Mouse (Mus musculus): ENCODE measurements around the gene Olfr1219. TPM values are rescaled to one million over a fixed set of nuclear protein-coding genes. Genes with fewer than 3 reads are reported as not detected.

The Olfr1219 gene
- total and polyA plus RNA-seq, 3 experiments, result not detected

- TF ChIP-seq NELFE (IDR thresholded peaks at IDR 0.05; ENCODE audit: low read depth, low read length) (no peak), CHD1 (IDR thresholded peaks at IDR 0.05; ENCODE audit: low read depth, low read length) (no peak), ZMIZ1 (IDR thresholded peaks at IDR 0.05; ENCODE audit: low read depth, low read length) (no peak), TCF12 (IDR thresholded peaks at IDR 0.05; ENCODE audit: low read depth, low read length) (no peak), POLR2A (IDR thresholded peaks at IDR 0.05; ENCODE audit: control insufficient read depth in 1 of 2, insufficient read depth in 1 of 2, low read depth in 1 of 2, low read length in 2 of 2, poor library complexity in 1 of 2) (no peak), RAD21 (IDR thresholded peaks at IDR 0.05; ENCODE audit: low read depth, low read length) (no peak), GABPA (IDR thresholded peaks at IDR 0.05; ENCODE audit: low read depth, low read length) (no peak), ETS1 (IDR thresholded peaks at IDR 0.05; ENCODE audit: low read depth, low read length) (no peak), USF2 (IDR thresholded peaks at IDR 0.05; ENCODE audit: borderline replicate concordance in 1 of 2, insufficient read depth in 1 of 2, low read depth in 1 of 2, low read length in 2 of 2) (no peak), BHLHE40 (IDR thresholded peaks at IDR 0.05; ENCODE audit: borderline replicate concordance, low read depth, low read length) (no peak), RCOR1 (IDR thresholded peaks at IDR 0.05; ENCODE audit: low read depth, low read length) (no peak), MYB (IDR thresholded peaks at IDR 0.05; ENCODE audit: low read depth, low read length) (no peak), HCFC1 (IDR thresholded peaks at IDR 0.05; ENCODE audit: low read depth, low read length) (no peak), ZKSCAN1 (IDR thresholded peaks at IDR 0.05; ENCODE audit: low read depth, low read length) (no peak), POLR2AphosphoS2 (IDR thresholded peaks at IDR 0.05; ENCODE audit: low read length) (no peak), POLR2AphosphoS5 (IDR thresholded peaks at IDR 0.05; ENCODE audit: borderline replicate concordance, low read depth, low read length) (no peak), CTCF (IDR thresholded peaks at IDR 0.05 in 2 of 3, conservative IDR thresholded peaks at IDR 0.05 in 1 of 3; ENCODE audit: control insufficient read depth in 1 of 3, insufficient read depth in 1 of 3, low read depth in 2 of 3, low read length in 3 of 3, poor library complexity in 1 of 3, severe bottlenecking in 1 of 3) (no peak), ZC3H11A (IDR thresholded peaks at IDR 0.05; ENCODE audit: low read depth, low read length) (no peak), ELF1 (IDR thresholded peaks at IDR 0.05; ENCODE audit: low read depth, low read length) (no peak)
- no peak for DNase-seq (ENCODE audit: low read depth, low spot score)
- Histone ChIP-seq H3K27ac (ENCODE audit: control insufficient read depth, low read depth, low read length) (no peak within 1 kb of the TSS), H3K27me3 (ENCODE audit: control insufficient read depth in 1 of 2, insufficient read depth in 2 of 2, low read length in 2 of 2) (no peaks in the 10 kb centered on the region), H3K4me1 (ENCODE audit: control insufficient read depth in 1 of 2, insufficient read depth in 2 of 2, low read length in 2 of 2) (no peaks in the 10 kb centered on the region), H3K9ac (ENCODE audit: control insufficient read depth, low read depth, low read length, poor library complexity, severe bottlenecking) (no peak within 1 kb of the TSS), H3K79me2 (ENCODE audit: control insufficient read depth, insufficient read depth, low read length, poor library complexity) (no peaks in the 10 kb centered on the region), H3K9me3 (replicated peaks; ENCODE audit: insufficient read depth, low read length) (no peaks in the 10 kb centered on the region), H3K4me3 (ENCODE audit: control insufficient read depth in 1 of 2, insufficient read depth in 1 of 2, low read depth in 2 of 2, low read length in 2 of 2) (no peak within 1 kb of the TSS), H3K36me3 (ENCODE audit: control insufficient read depth in 1 of 2, insufficient read depth in 2 of 2, low read length in 2 of 2) (no peaks in the 10 kb centered on the region)
These were observed 51.3 kb downstream of the Olfr1219 start, which contains the start of gene Olfr1217 for GRCm38 (mm10) chr2:89031965-89032364. Olfr1217 (minus strand) TSS chr2:89032065.

Other genes starting within 250 kb of the Olfr1219 start
- gene Olfr1204, start 234.2 kb downstream of the Olfr1219 start, total RNA-seq (2012; rRNA removed), result not detected in 2 replicates
- not detected for gene Olfr1204, start 234.2 kb downstream of the Olfr1219 start, polyA plus RNA-seq (2012; ENCODE audit: insufficient read depth in 1 of 2, insufficient read length in 2 of 2, low read depth in 1 of 2, low replicate concordance in 2 of 2, missing spikeins in 1 of 2)
- gene Olfr1206, start 220.3 kb downstream of the Olfr1219 start, total RNA-seq (2012; rRNA removed), result not detected in 2 replicates
- gene Olfr1206, start 220.3 kb downstream of the Olfr1219 start, polyA plus RNA-seq (2012; ENCODE audit: insufficient read depth in 1 of 2, insufficient read length in 2 of 2, low read depth in 1 of 2, low replicate concordance in 2 of 2, missing spikeins in 1 of 2), result not detected
- gene Olfr1208, start 181.2 kb downstream of the Olfr1219 start, total RNA-seq (2012; rRNA removed), result not detected in 2 replicates
- not detected for gene Olfr1208, start 181.2 kb downstream of the Olfr1219 start, polyA plus RNA-seq (2012; ENCODE audit: insufficient read depth in 1 of 2, insufficient read length in 2 of 2, low read depth in 1 of 2, low replicate concordance in 2 of 2, missing spikeins in 1 of 2)
- gene Olfr1209, start 168.4 kb downstream of the Olfr1219 start, total RNA-seq (2012; rRNA removed), result not detected in 2 replicates
- not detected for gene Olfr1209, start 168.4 kb downstream of the Olfr1219 start, polyA plus RNA-seq (2012; ENCODE audit: insufficient read depth in 1 of 2, insufficient read length in 2 of 2, low read depth in 1 of 2, low replicate concordance in 2 of 2, missing spikeins in 1 of 2)
- not detected in 2 replicates for gene Olfr1211, start 145.4 kb downstream of the Olfr1219 start, total RNA-seq (2012; rRNA removed)
- not detected for gene Olfr1211, start 145.4 kb downstream of the Olfr1219 start, polyA plus RNA-seq (2012; ENCODE audit: insufficient read depth in 1 of 2, insufficient read length in 2 of 2, low read depth in 1 of 2, low replicate concordance in 2 of 2, missing spikeins in 1 of 2)
- not detected in 2 replicates for gene Olfr1212, start 129.5 kb downstream of the Olfr1219 start, total RNA-seq (2012; rRNA removed)
- not detected for gene Olfr1212, start 129.5 kb downstream of the Olfr1219 start, polyA plus RNA-seq (2012; ENCODE audit: insufficient read depth in 1 of 2, insufficient read length in 2 of 2, low read depth in 1 of 2, low replicate concordance in 2 of 2, missing spikeins in 1 of 2)
- gene Gm13762, start 103.2 kb downstream of the Olfr1219 start, total RNA-seq (2012; rRNA removed), result not detected in 2 replicates
- gene Gm13762, start 103.2 kb downstream of the Olfr1219 start, polyA plus RNA-seq (2012; ENCODE audit: insufficient read depth in 1 of 2, insufficient read length in 2 of 2, low read depth in 1 of 2, low replicate concordance in 2 of 2, missing spikeins in 1 of 2), result not detected
- not detected in 2 replicates for gene Olfr1214, start 90.9 kb downstream of the Olfr1219 start, total RNA-seq (2012; rRNA removed)
- gene Olfr1214, start 90.9 kb downstream of the Olfr1219 start, polyA plus RNA-seq (2012; ENCODE audit: insufficient read depth in 1 of 2, insufficient read length in 2 of 2, low read depth in 1 of 2, low replicate concordance in 2 of 2, missing spikeins in 1 of 2), result not detected
- gene Olfr1215, start 76.5 kb downstream of the Olfr1219 start, total RNA-seq (2012; rRNA removed), result not detected in 2 replicates
- not detected for gene Olfr1215, start 76.5 kb downstream of the Olfr1219 start, polyA plus RNA-seq (2012; ENCODE audit: insufficient read depth in 1 of 2, insufficient read length in 2 of 2, low read depth in 1 of 2, low replicate concordance in 2 of 2, missing spikeins in 1 of 2)
- gene Olfr1216, start 65.2 kb downstream of the Olfr1219 start, total RNA-seq (2012; rRNA removed), result not detected in 2 replicates
- gene Olfr1216, start 65.2 kb downstream of the Olfr1219 start, polyA plus RNA-seq (2012; ENCODE audit: insufficient read depth in 1 of 2, insufficient read length in 2 of 2, low read depth in 1 of 2, low replicate concordance in 2 of 2, missing spikeins in 1 of 2), result not detected
- gene Olfr1217, start 51.4 kb downstream of the Olfr1219 start, total RNA-seq (2012; rRNA removed), result not detected in 2 replicates
- gene Olfr1217, start 51.4 kb downstream of the Olfr1219 start, polyA plus RNA-seq (2012; ENCODE audit: insufficient read depth in 1 of 2, insufficient read length in 2 of 2, low read depth in 1 of 2, low replicate concordance in 2 of 2, missing spikeins in 1 of 2), result under 1 TPM in 1 of 2 experiments, not detected in 1; 0.03 TPM
- not detected in 2 replicates for gene Olfr1218, start 22.3 kb downstream of the Olfr1219 start, total RNA-seq (2012; rRNA removed)
- gene Olfr1218, start 22.3 kb downstream of the Olfr1219 start, polyA plus RNA-seq (2012; ENCODE audit: insufficient read depth in 1 of 2, insufficient read length in 2 of 2, low read depth in 1 of 2, low replicate concordance in 2 of 2, missing spikeins in 1 of 2), result not detected
- gene Olfr1220, start 23.3 kb upstream of the Olfr1219 start, total RNA-seq (2012; rRNA removed), result not detected in 2 replicates
- gene Olfr1220, start 23.3 kb upstream of the Olfr1219 start, polyA plus RNA-seq (2012; ENCODE audit: insufficient read depth in 1 of 2, insufficient read length in 2 of 2, low read depth in 1 of 2, low replicate concordance in 2 of 2, missing spikeins in 1 of 2), result not detected
- not detected in 2 replicates for gene Olfr1221, start 33.8 kb upstream of the Olfr1219 start, total RNA-seq (2012; rRNA removed)
- gene Olfr1221, start 33.8 kb upstream of the Olfr1219 start, polyA plus RNA-seq (2012; ENCODE audit: insufficient read depth in 1 of 2, insufficient read length in 2 of 2, low read depth in 1 of 2, low replicate concordance in 2 of 2, missing spikeins in 1 of 2), result not detected
- gene Olfr1222, start 49.5 kb upstream of the Olfr1219 start, total RNA-seq (2012; rRNA removed), result not detected in 2 replicates
- not detected for gene Olfr1222, start 49.5 kb upstream of the Olfr1219 start, polyA plus RNA-seq (2012; ENCODE audit: insufficient read depth in 1 of 2, insufficient read length in 2 of 2, low read depth in 1 of 2, low replicate concordance in 2 of 2, missing spikeins in 1 of 2)
- not detected in 2 replicates for gene Olfr1223, start 68.0 kb upstream of the Olfr1219 start, total RNA-seq (2012; rRNA removed)
- not detected for gene Olfr1223, start 68.0 kb upstream of the Olfr1219 start, polyA plus RNA-seq (2012; ENCODE audit: insufficient read depth in 1 of 2, insufficient read length in 2 of 2, low read depth in 1 of 2, low replicate concordance in 2 of 2, missing spikeins in 1 of 2)
- not detected in 2 replicates for gene Olfr1224-ps1, start 80.6 kb upstream of the Olfr1219 start, total RNA-seq (2012; rRNA removed)
- not detected for gene Olfr1224-ps1, start 80.6 kb upstream of the Olfr1219 start, polyA plus RNA-seq (2012; ENCODE audit: insufficient read depth in 1 of 2, insufficient read length in 2 of 2, low read depth in 1 of 2, low replicate concordance in 2 of 2, missing spikeins in 1 of 2)
- gene Olfr1225, start 91.2 kb upstream of the Olfr1219 start, total RNA-seq (2012; rRNA removed), result not detected in 2 replicates
- gene Olfr1225, start 91.2 kb upstream of the Olfr1219 start, polyA plus RNA-seq (2012; ENCODE audit: insufficient read depth in 1 of 2, insufficient read length in 2 of 2, low read depth in 1 of 2, low replicate concordance in 2 of 2, missing spikeins in 1 of 2), result not detected
- not detected in 2 replicates for gene Olfr1226, start 116.5 kb upstream of the Olfr1219 start, total RNA-seq (2012; rRNA removed)
- gene Olfr1226, start 116.5 kb upstream of the Olfr1219 start, polyA plus RNA-seq (2012; ENCODE audit: insufficient read depth in 1 of 2, insufficient read length in 2 of 2, low read depth in 1 of 2, low replicate concordance in 2 of 2, missing spikeins in 1 of 2), result not detected
- gene Olfr1228, start 170.5 kb upstream of the Olfr1219 start, total RNA-seq (2012; rRNA removed), result not detected in 2 replicates
- gene Olfr1228, start 170.5 kb upstream of the Olfr1219 start, polyA plus RNA-seq (2012; ENCODE audit: insufficient read depth in 1 of 2, insufficient read length in 2 of 2, low read depth in 1 of 2, low replicate concordance in 2 of 2, missing spikeins in 1 of 2), result not detected
- not detected in 2 replicates for gene Olfr1229, start 204.5 kb upstream of the Olfr1219 start, total RNA-seq (2012; rRNA removed)
- not detected for gene Olfr1229, start 204.5 kb upstream of the Olfr1219 start, polyA plus RNA-seq (2012; ENCODE audit: insufficient read depth in 1 of 2, insufficient read length in 2 of 2, low read depth in 1 of 2, low replicate concordance in 2 of 2, missing spikeins in 1 of 2)
- not detected in 2 replicates for gene Olfr1230, start 213.8 kb upstream of the Olfr1219 start, total RNA-seq (2012; rRNA removed)
- not detected for gene Olfr1230, start 213.8 kb upstream of the Olfr1219 start, polyA plus RNA-seq (2012; ENCODE audit: insufficient read depth in 1 of 2, insufficient read length in 2 of 2, low read depth in 1 of 2, low replicate concordance in 2 of 2, missing spikeins in 1 of 2)
- gene Olfr1231, start 223.6 kb upstream of the Olfr1219 start, total RNA-seq (2012; rRNA removed), result not detected in 2 replicates
- not detected for gene Olfr1231, start 223.6 kb upstream of the Olfr1219 start, polyA plus RNA-seq (2012; ENCODE audit: insufficient read depth in 1 of 2, insufficient read length in 2 of 2, low read depth in 1 of 2, low replicate concordance in 2 of 2, missing spikeins in 1 of 2)
- not detected in 2 replicates for gene Olfr1232, start 246.2 kb upstream of the Olfr1219 start, total RNA-seq (2012; rRNA removed)
- gene Olfr1232, start 246.2 kb upstream of the Olfr1219 start, polyA plus RNA-seq (2012; ENCODE audit: insufficient read depth in 1 of 2, insufficient read length in 2 of 2, low read depth in 1 of 2, low replicate concordance in 2 of 2, missing spikeins in 1 of 2), result not detected

Measured in MEL (cell line).